Mouse (Mus musculus): ENCODE results near the gene Dnmt3a.

- TF ChIP-seq POLR2A (IDR thresholded peaks at IDR 0.05; ENCODE audit: insufficient read depth, low read depth, low read length): no peak
- TF ChIP-seq CTCF (IDR thresholded peaks at IDR 0.05): no peak
- TF ChIP-seq EP300 (IDR thresholded peaks at IDR 0.05; ENCODE audit: insufficient read depth, low read depth, low read length): 0 out of 2 replicates have a peak, but pooled peaks have one; percentile 2
Observed at GRCm38 (mm10) chr12:3844335-3844734, 38.5 kb downstream of the Dnmt3a start.
